Mouse (Mus musculus) bone marrow, adult 2 months (tissue): ENCODE measurements at regions not wholly inside any gene's neighbourhood (a gene's known extent, or its start where the extent isn't known, plus 50 kb on each side); places are given as distances from the start of the nearest gene placed in this dataset.

ENCODE experiments used
- CTCF ChIP-seq: fragments of 200-500 bp; IDR thresholded peaks from 2 replicates; pipeline ENCODE4 v1.5.1; 2011; ENCODE audit warnings: low read length, control low read depth; ENCODE audit not compliant: control insufficient read depth, insufficient read depth
- POLR2A ChIP-seq: fragments of 200-500 bp; IDR thresholded peaks from 2 replicates; pipeline ENCODE4 v1.6.1; 2011; ENCODE audit warnings: low read depth, mild to moderate bottlenecking, control low read depth, low read length, borderline replicate concordance; ENCODE audit not compliant: control insufficient read depth

GRCm38 (mm10) chr6:108718887-108719286, 58.5 kb downstream of the Bhlhe40 start:
- TF ChIP-seq POLR2A (no peak), CTCF (no peak)
